Mouse (Mus musculus) ES-Bruce4 (cell line): Measurements from ENCODE around the gene Fam167b. TPM values are rescaled to one million over a fixed set of nuclear protein-coding genes. Genes with fewer than 3 reads are reported as not detected.
"Not testable (repeated sequence)": the region's sequence is repeated elsewhere in the genome, so short reads cannot be mapped to it uniquely, and the experiment has no call there.

Source experiments
- H3K27ac ChIP-seq: 2 replicates; pipeline ENCODE4 v1.5.1; 2012; ENCODE audit warnings: low read length, inconsistent platforms; ENCODE audit not compliant: insufficient read depth
- H3K27me3 ChIP-seq: 2 replicates; pipeline ENCODE4 v1.6.1; 2012; ENCODE audit warnings: mild to moderate bottlenecking, low read length, inconsistent platforms; ENCODE audit not compliant: control insufficient read depth, poor library complexity, insufficient read depth, severe bottlenecking
- H3K36me3 ChIP-seq: 2 replicates; pipeline ENCODE4 v1.6.1; 2012; ENCODE audit warnings: inconsistent platforms, mild to moderate bottlenecking, low read length, moderate library complexity; ENCODE audit not compliant: control insufficient read depth, poor library complexity, insufficient read depth, severe bottlenecking
- H3K4me1 ChIP-seq: one replicate; pipeline ENCODE4 v1.8.1; 2011; ENCODE audit warnings: low read length; ENCODE audit not compliant: control insufficient read depth, insufficient read depth
- H3K4me3 ChIP-seq: 2 replicates; pipeline ENCODE4 v1.5.1; 2011; ENCODE audit warnings: low read depth, mild to moderate bottlenecking, low read length
- H3K9ac ChIP-seq: 2 replicates; pipeline ENCODE4 v1.6.1; 2012; ENCODE audit warnings: low read depth, mild to moderate bottlenecking, inconsistent platforms; ENCODE audit not compliant: poor library complexity, severe bottlenecking
- H3K9me3 ChIP-seq: replicated peaks from 2 replicates; pipeline ENCODE4 v1.6.1; 2012; ENCODE audit warnings: mild to moderate bottlenecking, low read length, inconsistent platforms; ENCODE audit not compliant: control insufficient read depth, poor library complexity, insufficient read depth, severe bottlenecking
- CTCF ChIP-seq: IDR thresholded peaks from one replicate; pipeline ENCODE4 v1.8.1; 2011; ENCODE audit warnings: low read depth, low read length
- EP300 ChIP-seq: IDR thresholded peaks from 2 replicates; pipeline ENCODE4 v1.6.1; 2011; ENCODE audit warnings: low read depth, low read length; ENCODE audit not compliant: insufficient read depth
- POLR2A ChIP-seq: IDR thresholded peaks from one replicate; pipeline ENCODE4 v1.8.1; 2011; ENCODE audit warnings: low read length; ENCODE audit not compliant: insufficient read depth
- polyA plus RNA-seq: library from polyadenylated mRNA; stranded (reverse); fragments of >200 nt; gene quantifications from 2 replicates; pipeline ENCODE4 v1.2.4, GENCODE M21; 2011; ENCODE audit warnings: low read depth; ENCODE audit not compliant: missing spikeins, insufficient read depth, insufficient read length

The Fam167b gene
- polyA plus RNA-seq, 1 experiment, result not detected

DNA sequence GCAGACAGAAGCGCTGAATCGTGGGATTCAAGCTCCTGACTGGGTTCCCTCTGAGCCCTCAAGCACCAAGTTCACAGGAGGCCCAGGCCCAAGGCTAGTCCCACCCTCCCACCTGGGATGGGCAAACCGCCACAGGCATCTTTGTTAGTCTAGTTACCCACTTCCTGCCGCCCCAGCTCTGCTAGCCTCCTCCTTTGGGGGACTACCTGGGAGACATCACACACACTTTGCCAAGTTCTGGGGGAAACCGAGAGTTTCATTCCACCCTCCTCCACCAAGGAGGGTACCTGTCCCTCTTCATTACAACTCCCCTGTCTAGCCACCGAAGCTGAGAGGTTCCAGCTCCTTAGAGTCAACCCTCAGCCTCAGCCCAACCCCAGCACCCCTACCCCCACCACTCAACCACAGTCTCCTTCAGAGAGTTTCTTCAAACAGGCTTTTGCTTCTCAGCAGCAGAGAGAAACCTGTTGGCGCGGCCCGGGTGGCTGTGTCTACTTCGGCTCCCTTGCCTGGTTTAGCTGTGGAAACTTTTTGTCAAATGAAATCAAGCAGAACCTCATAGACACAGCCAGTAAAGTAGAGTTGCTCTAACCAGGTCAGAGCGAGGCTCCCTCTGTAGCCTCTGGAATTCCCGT lies 19.9 kb downstream of the Fam167b start:
- Histone ChIP-seq H3K36me3 (no peaks in the 10 kb centered on the region), H3K9me3 (no peaks in the 10 kb centered on the region), H3K9ac (no peak overlapping the region), H3K27me3 (no peaks in the 10 kb centered on the region), H3K27ac (no peak overlapping the region), H3K4me1 (no peaks in the 10 kb centered on the region), H3K4me3 (no peak overlapping the region)
- TF ChIP-seq EP300 (no peak), POLR2A (no peak), CTCF (no peak)

DNA sequence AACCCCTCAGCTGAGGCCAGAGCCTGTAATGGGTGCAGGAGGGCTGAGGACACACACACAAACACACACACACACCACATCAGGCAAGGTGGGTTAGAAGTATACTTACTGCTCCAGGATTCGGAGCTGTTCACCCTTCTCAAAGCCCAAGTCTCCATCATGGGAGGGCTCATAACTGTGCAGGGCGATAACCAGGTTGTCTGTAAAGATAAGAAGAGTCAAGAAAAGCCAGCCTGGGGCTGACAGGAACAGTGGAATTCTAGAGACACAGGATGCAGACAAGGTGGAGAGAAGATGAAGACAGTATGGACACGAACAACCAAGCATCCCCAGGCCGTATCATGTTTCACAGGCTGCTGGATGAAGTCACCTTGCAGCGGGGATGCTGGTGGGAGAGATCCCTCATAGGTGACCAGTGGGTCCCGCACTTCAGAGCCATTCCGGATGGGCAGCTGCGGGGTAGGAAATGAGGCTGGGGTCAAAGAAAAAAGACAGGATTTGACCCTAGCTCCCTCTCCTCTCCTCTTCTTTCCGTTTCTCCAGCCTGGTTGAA lies 21.0 kb downstream of the Fam167b start:
- H3K27ac ChIP-seq, result no peak overlapping the region

DNA sequence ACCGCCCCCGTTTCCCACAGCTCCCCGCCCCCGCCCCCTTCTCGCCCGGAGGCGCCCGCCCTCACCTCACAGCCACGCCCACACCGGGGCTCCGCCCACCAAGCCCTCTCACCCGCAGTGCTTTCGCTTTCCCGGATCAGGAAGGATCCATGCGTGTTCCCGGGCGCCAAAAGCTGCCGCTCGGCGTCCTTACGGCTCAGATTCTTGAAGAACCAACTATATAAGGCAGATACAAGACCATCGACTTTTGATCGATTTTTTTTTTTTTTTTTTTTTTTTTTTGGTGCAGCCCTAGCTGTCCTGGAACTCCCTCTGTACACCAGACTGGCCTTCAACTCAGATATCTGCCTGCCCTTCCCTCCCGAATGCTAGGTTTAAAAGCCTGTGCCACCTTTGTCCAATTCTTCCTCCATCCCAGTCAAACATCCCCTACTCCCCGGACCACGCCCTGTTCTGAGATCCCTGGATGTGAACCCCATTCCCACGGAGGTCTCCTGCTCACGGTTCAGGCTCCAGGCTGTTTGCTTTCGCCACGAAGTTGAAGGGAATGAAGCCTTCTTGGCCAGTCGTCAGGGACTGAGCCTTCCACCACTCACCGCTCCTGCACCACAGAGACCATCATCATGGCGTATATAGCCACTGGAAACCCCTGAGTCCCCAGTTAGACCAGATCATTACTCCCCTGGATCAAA lies 21.7 kb downstream of the Fam167b start:
- peak; percentile 58 for TF ChIP-seq POLR2A
- TF ChIP-seq EP300, result 0 out of 2 replicates have a peak, but pooled peaks have one; percentile 52
- TF ChIP-seq CTCF, result no peak

More for the DNA sequence above, 21.0 kb downstream of the Fam167b start:
- no peaks in the 10 kb centered on the region for H3K36me3 ChIP-seq
- H3K4me3 ChIP-seq, result peak overlapping the region; percentile 48; the same call in 1 of the 2 replicates
- H3K27me3 ChIP-seq, result no peaks in the 10 kb centered on the region
- peak overlapping the region; percentile 43; the same call in 1 of the 2 replicates for H3K9ac ChIP-seq
- no peaks in the 10 kb centered on the region for H3K4me1 ChIP-seq
- no peaks in the 10 kb centered on the region for H3K9me3 ChIP-seq
- TF ChIP-seq POLR2A (no peak), CTCF (no peak), EP300 (no peak)

DNA sequence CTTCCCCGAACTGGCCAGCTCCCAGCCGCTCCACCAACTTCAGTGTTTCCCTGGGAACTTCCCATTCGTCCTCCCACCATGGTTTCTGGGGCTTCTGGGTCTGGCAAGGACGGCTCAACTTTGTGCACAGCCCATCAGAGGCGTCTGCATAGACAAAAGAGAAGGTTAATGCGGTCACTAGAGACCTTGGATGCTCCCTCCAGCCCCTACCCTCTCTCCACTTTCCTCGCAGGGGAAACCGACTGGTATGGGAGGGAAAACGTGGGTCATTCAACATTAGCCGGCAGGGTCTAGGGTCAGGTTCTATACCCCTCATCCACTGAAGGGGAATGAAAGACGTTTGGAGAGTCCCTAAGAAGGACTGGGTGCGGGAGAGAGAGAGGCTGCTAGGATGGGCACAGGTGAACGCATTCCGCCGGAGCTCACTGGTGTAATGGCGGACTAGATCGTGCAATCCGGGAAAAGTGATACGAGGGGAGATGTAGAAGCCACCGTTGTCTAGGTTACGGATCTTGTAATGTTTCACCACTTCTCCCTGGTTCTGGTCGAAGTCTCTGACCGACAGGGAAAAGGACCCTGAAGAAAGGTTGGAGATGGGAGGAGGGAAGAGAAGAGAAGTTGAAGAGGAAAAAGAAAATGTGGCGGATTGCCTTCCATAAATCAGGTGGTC lies 22.4 kb downstream of the Fam167b start:
- Histone ChIP-seq H3K27me3 (no peaks in the 10 kb centered on the region), H3K27ac (peak overlapping the region; percentile 52; the same call in 1 of the 2 replicates), H3K36me3 (no peaks in the 10 kb centered on the region), H3K9ac (peak overlapping the region; percentile 77), H3K4me1 (no peaks in the 10 kb centered on the region), H3K4me3 (peak overlapping the region; percentile 72), H3K9me3 (no peaks in the 10 kb centered on the region)
- TF ChIP-seq CTCF (no peak), POLR2A (no peak), EP300 (no peak)

More for the DNA sequence above, 21.7 kb downstream of the Fam167b start:
- Histone ChIP-seq H3K27ac (peak overlapping the region; percentile 39), H3K36me3 (no peaks in the 10 kb centered on the region), H3K4me1 (no peaks in the 10 kb centered on the region), H3K9me3 (no peaks in the 10 kb centered on the region), H3K9ac (peak overlapping the region; percentile 77), H3K27me3 (no peaks in the 10 kb centered on the region), H3K4me3 (peak overlapping the region; percentile 48)

DNA sequence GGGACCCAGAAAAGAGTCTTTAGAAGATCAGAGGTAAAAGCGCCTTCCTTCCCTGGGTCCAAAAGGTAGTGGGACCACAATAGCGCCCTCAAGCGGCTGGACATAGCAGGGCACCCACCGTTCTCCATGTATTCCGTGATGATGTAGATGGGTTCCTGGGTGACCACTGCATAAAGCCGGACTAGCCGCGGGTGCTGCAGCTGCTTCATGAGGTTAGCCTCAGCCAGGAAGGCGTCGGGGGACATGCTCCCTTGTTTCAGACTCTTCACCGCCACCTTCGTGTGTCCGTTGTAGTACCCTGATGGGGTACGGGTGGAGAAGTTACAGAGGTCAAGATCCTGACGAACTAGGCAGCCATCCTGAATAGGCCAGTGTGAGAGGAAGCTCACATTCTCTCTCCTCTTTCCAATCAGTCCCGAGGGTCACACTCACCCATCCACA lies 22.9 kb downstream of the Fam167b start:
- Histone ChIP-seq H3K9ac (peak overlapping the region; percentile 77), H3K36me3 (no peaks in the 10 kb centered on the region), H3K4me3 (peak overlapping the region; percentile 72), H3K9me3 (no peaks in the 10 kb centered on the region), H3K4me1 (no peaks in the 10 kb centered on the region), H3K27me3 (no peaks in the 10 kb centered on the region), H3K27ac (peak overlapping the region; percentile 52; the same call in 1 of the 2 replicates)
- TF ChIP-seq POLR2A (no peak), CTCF (peak; percentile 95)

DNA sequence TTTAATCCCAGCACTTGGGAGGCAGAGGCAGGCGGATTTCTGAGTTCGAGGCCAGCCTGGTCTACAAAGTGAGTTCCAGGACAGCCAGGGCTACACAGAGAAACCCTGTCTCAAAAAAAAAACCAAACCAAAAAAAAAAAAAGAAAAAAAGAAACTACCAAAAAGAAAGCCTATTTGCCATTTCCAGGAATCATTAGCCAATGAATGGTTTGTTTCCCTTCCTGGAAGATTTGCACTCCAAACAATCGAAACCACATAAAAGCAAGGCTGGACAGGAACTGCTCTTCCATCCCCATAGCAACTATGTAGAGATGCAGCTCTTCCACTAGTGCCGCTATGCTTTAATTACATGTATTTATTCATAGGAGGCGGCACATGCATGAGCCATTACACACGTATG lies 23.8 kb downstream of the Fam167b start:
- H3K4me3 ChIP-seq, H3K4me1 ChIP-seq, H3K36me3 ChIP-seq, H3K27me3 ChIP-seq, H3K9me3 ChIP-seq, H3K9ac ChIP-seq, H3K27ac ChIP-seq: not testable (repeated sequence)
